Mouse (Mus musculus) brown adipose tissue, adult 24 weeks (tissue): ENCODE data around the gene Grk6. TPM values are rescaled to one million over a fixed set of nuclear protein-coding genes. Genes with fewer than 3 reads are reported as not detected.
A peak's percentile ranks its signal among the peaks of the same experiment; 100 is the strongest.

ENCODE experiments used
- H3K27ac ChIP-seq: fragments of 200-500 bp; replicated peaks from 2 replicates; pipeline ENCODE4 v1.5.1; 2012; ENCODE audit warnings: low read depth, mild to moderate bottlenecking, low read length
- H3K4me1 ChIP-seq: fragments of 200-500 bp; 2 replicates; pipeline ENCODE4 v1.6.1; 2012; ENCODE audit warnings: low read length, mixed read lengths; ENCODE audit not compliant: control insufficient read depth, insufficient read depth, insufficient read length
- H3K4me3 ChIP-seq: fragments of 200-500 bp; 2 replicates; pipeline ENCODE4 v1.5.1; 2012; ENCODE audit warnings: low read depth, mild to moderate bottlenecking, low read length, moderate library complexity; ENCODE audit not compliant: insufficient read depth
- polyA plus RNA-seq: library from polyadenylated mRNA; stranded (reverse); fragments of >200 nt; gene quantifications from 2 replicates; pipeline ENCODE4 v1.2.4, GENCODE M21; 2012; ENCODE audit not compliant: missing spikeins, insufficient read depth, insufficient read length

The Grk6 gene
- polyA plus RNA-seq, 1 experiment: 10.5 TPM

GRCm38 (mm10) chr13:55445361-55446091 lies 654 bp downstream of the Grk6 start:
- peak overlapping the region; percentile 82 for H3K4me3 ChIP-seq
- peak overlapping the region; percentile 76 for H3K27ac ChIP-seq
- H3K4me1 ChIP-seq: peaks cover 44% of the 10 kb centered on the region

GRCm38 (mm10) chr13:55446483-55447105 lies 1.7 kb downstream of the Grk6 start:
- Histone ChIP-seq H3K27ac (peak overlapping the region; percentile 59), H3K4me1 (peaks cover 46% of the 10 kb centered on the region), H3K4me3 (peak overlapping the region; percentile 82)

- Histone ChIP-seq H3K27ac (peak overlapping the region; percentile 59), H3K4me3 (peak overlapping the region; percentile 17), H3K4me1 (peaks cover 44% of the 10 kb centered on the region)
Measured at GRCm38 (mm10) chr13:55447543-55447943, 2.7 kb downstream of the Grk6 start.

GRCm38 (mm10) chr13:55448131-55448530 lies 3.3 kb downstream of the Grk6 start:
- H3K4me3 ChIP-seq: no peak overlapping the region
- no peak overlapping the region for H3K27ac ChIP-seq
- H3K4me1 ChIP-seq: peaks cover 39% of the 10 kb centered on the region

- no peak overlapping the region for H3K27ac ChIP-seq
- no peak overlapping the region for H3K4me3 ChIP-seq
- peaks cover 32% of the 10 kb centered on the region for H3K4me1 ChIP-seq
Measured at GRCm38 (mm10) chr13:55449205-55449604, 4.3 kb downstream of the Grk6 start.

GRCm38 (mm10) chr13:55449679-55450441 lies 5.0 kb downstream of the Grk6 start:
- Histone ChIP-seq H3K4me1 (peaks cover 32% of the 10 kb centered on the region), H3K27ac (no peak overlapping the region), H3K4me3 (no peak overlapping the region)

GRCm38 (mm10) chr13:55450511-55450980 lies 5.7 kb downstream of the Grk6 start:
- no peak overlapping the region for H3K4me3 ChIP-seq
- H3K27ac ChIP-seq: no peak overlapping the region
- H3K4me1 ChIP-seq: peaks cover 32% of the 10 kb centered on the region

GRCm38 (mm10) chr13:55451296-55451695 lies 6.4 kb downstream of the Grk6 start:
- Histone ChIP-seq H3K4me1 (peaks cover 29% of the 10 kb centered on the region), H3K27ac (no peak overlapping the region), H3K4me3 (no peak overlapping the region)

GRCm38 (mm10) chr13:55451785-55452549 lies 7.1 kb downstream of the Grk6 start:
- Histone ChIP-seq H3K4me3 (no peak overlapping the region), H3K4me1 (peaks cover 23% of the 10 kb centered on the region), H3K27ac (no peak overlapping the region)

- Histone ChIP-seq H3K27ac (no peak overlapping the region), H3K4me1 (peaks cover 6% of the 10 kb centered on the region; the same call in 1 of the 2 replicates), H3K4me3 (no peak overlapping the region)
Measured at GRCm38 (mm10) chr13:55462965-55463364, 18.1 kb downstream of the Grk6 start.

- H3K4me1 ChIP-seq: peaks cover 6% of the 10 kb centered on the region; the same call in 1 of the 2 replicates
- H3K27ac ChIP-seq: no peak overlapping the region
- peak overlapping the region; percentile 51 for H3K4me3 ChIP-seq
Measured at GRCm38 (mm10) chr13:55463399-55464026, 18.6 kb downstream of the Grk6 start.

GRCm38 (mm10) chr13:55464027-55464884 lies 19.4 kb downstream of the Grk6 start, which contains the start of gene Prr7:
Gene Prr7, plus strand, starts transcription at chr13:55464267.
- peak within 1 kb of the TSS; percentile 51 for H3K4me3 ChIP-seq
- peaks cover 6% of the 10 kb centered on the region; the same call in 1 of the 2 replicates for H3K4me1 ChIP-seq
- H3K27ac ChIP-seq: no peak within 1 kb of the TSS

GRCm38 (mm10) chr13:55465184-55465583 lies 20.3 kb downstream of the Grk6 start:
- no peak overlapping the region for H3K27ac ChIP-seq
- peaks cover 6% of the 10 kb centered on the region; the same call in 1 of the 2 replicates for H3K4me1 ChIP-seq

More at GRCm38 (mm10) chr13:55465184-55465583, 20.3 kb downstream of the Grk6 start:
- H3K4me3 ChIP-seq: 0 out of 2 replicates have a peak overlapping the region, but pooled peaks have one; percentile 3
